In genomic region chr6:126553812-126554211, GRCm38 (mm10) we compare ENCODE assay signal across 9 mouse cellular contexts. TPM values are rescaled to one million over a fixed set of nuclear protein-coding genes. Genes with fewer than 3 reads are reported as not detected.
DNase-seq lines count a peak whose midpoint lies in the region; ATAC-seq lines count a peak whose summit lies in the region.
"Had no signal": no experiment of that assay in that cellular context is flagged by ENCODE, and none has a peak within 500 bp of the region (broad histone marks: within the 10 kb centered on the region; RNA-seq: fewer than 3 reads in every experiment).

No protein-coding gene starts in this region.

- no peak overlapping the region for H3K27ac ChIP-seq in heart, embryonic 11.5 days (ENCODE audit: low read depth, low read length)
- no peak overlapping the region for H3K27ac ChIP-seq in midbrain, embryonic 15.5 days
- H3K27ac ChIP-seq: macrophage had no signal

- H3K9me3 ChIP-seq in heart, embryonic 11.5 days (replicated peaks; ENCODE audit: control insufficient read depth, low read length): no peaks in the 10 kb centered on the region
- no peaks in the 10 kb centered on the region for H3K9me3 ChIP-seq in midbrain, embryonic 15.5 days

- 0 out of 2 replicates have a peak, but pooled peaks have one; percentile 47 for ATAC-seq in heart, embryonic 11.5 days (replicated peaks; ENCODE audit: insufficient number of reproducible peaks, low FRiP score, low TSS enrichment)
- ATAC-seq in midbrain, embryonic 15.5 days (replicated peaks): peak; percentile 64

- H3K27me3 ChIP-seq in heart, embryonic 11.5 days (ENCODE audit: control insufficient read depth, insufficient read depth, low read length): no peaks in the 10 kb centered on the region
- no peaks in the 10 kb centered on the region for H3K27me3 ChIP-seq in midbrain, embryonic 15.5 days (replicated peaks)

- H3K4me3 ChIP-seq in heart, embryonic 11.5 days (ENCODE audit: low read depth, low read length): no peak overlapping the region
- H3K4me3 ChIP-seq in midbrain, embryonic 15.5 days: no peak overlapping the region

- no peak overlapping the region for H3K9ac ChIP-seq in heart, embryonic 11.5 days (ENCODE audit: low read depth, low read length)
- H3K9ac ChIP-seq in midbrain, embryonic 15.5 days: no peak overlapping the region

- whole genome bisulfite sequencing in heart, embryonic 11.5 days (ENCODE audit: insufficient replicate concordance): 26% methylated on average over 9 of the region's 9 CpGs
- WGBS in midbrain, embryonic 15.5 days: 23% methylated on average over 9 of the region's 9 CpGs

- DNase-seq in heart, adult 8-10 months (ENCODE audit: low spot score): no peak
- peak; percentile 85 for DNase-seq in cerebellum, adult 9-10 months
- DNase-seq in frontal cortex, postnatal 25 days (ENCODE audit: low spot score in 2 of 2): peak; percentile 37 to 42
- peak; percentile 59 to 61 for DNase-seq in layer of hippocampus, postnatal 10 days (ENCODE audit: low spot score in 2 of 2)
- DNase-seq in spleen, adult 12 weeks (ENCODE audit: low spot score): no peak
- DNase-seq in natural killer cell, adult 2 months (ENCODE audit: low spot score in 2 of 2): no peak

- no peaks in the 10 kb centered on the region; the same call in 1 of the 2 replicates for H3K4me1 ChIP-seq in heart, embryonic 11.5 days (ENCODE audit: control insufficient read depth, insufficient read depth, low read length)
- no peaks in the 10 kb centered on the region for H3K4me1 ChIP-seq in midbrain, embryonic 15.5 days

- H3K36me3 ChIP-seq in heart, embryonic 11.5 days (ENCODE audit: control insufficient read depth, insufficient read depth, low read length): no peaks in the 10 kb centered on the region
- H3K36me3 ChIP-seq in midbrain, embryonic 15.5 days (replicated peaks): no peaks in the 10 kb centered on the region

- H3K4me2 ChIP-seq in heart, embryonic 11.5 days: no peak overlapping the region
- H3K4me2 ChIP-seq in midbrain, embryonic 15.5 days: no peak overlapping the region

RNA-seq across cellular contexts. Expression of gene Kcna5, which starts 18.6 kb away (rescaled TPM):
- polyA plus RNA-seq in heart, embryonic 11.5 days (2014; fragmentation: Nextera tagmentation; extraction: Ambion mirVana): 8.9 and 13.7 TPM in 2 replicates
- total RNA-seq in heart, adult 8-10 months (2022): 10 to 100 TPM in 3 of 4 experiments, 1 to 10 TPM in 1; 7.6 to 15.1 (median 13.2) TPM
- total RNA-seq in layer of hippocampus, postnatal 10 days (2021): 1 to 10 TPM; 1.4 to 1.6 TPM
- polyA plus RNA-seq in midbrain, embryonic 15.5 days (2015; fragmentation: Nextera tagmentation; extraction: Ambion mirVana): 3.3 and 3.4 TPM in 2 replicates
- polyA plus RNA-seq: macrophage had no signal

Comparison
In these comparisons a context has a peak if more than half of its experiments do, and no peak if none do; other contexts are left out.
1. DNase-seq: peak in cerebellum, adult 9-10 months (single experiment), frontal cortex, postnatal 25 days (2 of 2) and layer of hippocampus, postnatal 10 days (2 of 2); none in heart, adult 8-10 months (single experiment), spleen, adult 12 weeks (single experiment) and natural killer cell, adult 2 months (0 of 2).